Mouse (Mus musculus): ENCODE results near the gene Gm17455.

The Gm17455 gene

GRCm38 (mm10) chr10:60373937-60374578 lies 25.5 kb upstream of the Gm17455 start:
- no peak for DNase-seq (ENCODE audit: low read depth, low spot score)

GRCm38 (mm10) chr10:60376704-60377103 lies 22.8 kb upstream of the Gm17455 start:
- no peak for DNase-seq (ENCODE audit: low read depth, low spot score)

GRCm38 (mm10) chr10:60379419-60379957 lies 20.0 kb upstream of the Gm17455 start:
- no peak for DNase-seq (ENCODE audit: low read depth, low spot score)

GRCm38 (mm10) chr10:60380229-60380628 lies 19.3 kb upstream of the Gm17455 start:
- no peak for DNase-seq (ENCODE audit: low read depth, low spot score)

- no peak for DNase-seq (ENCODE audit: low read depth, low spot score)
Observed at GRCm38 (mm10) chr10:60381142-60381925, 18.2 kb upstream of the Gm17455 start.

GRCm38 (mm10) chr10:60388332-60388731 lies 11.2 kb upstream of the Gm17455 start:
- DNase-seq (ENCODE audit: low read depth, low spot score) = no peak

GRCm38 (mm10) chr10:60389447-60389865 lies 10.1 kb upstream of the Gm17455 start:
- DNase-seq (ENCODE audit: low read depth, low spot score) = no peak

- no peak for DNase-seq (ENCODE audit: low read depth, low spot score)
Observed at GRCm38 (mm10) chr10:60390177-60390903, 9.2 kb upstream of the Gm17455 start.

- no peak for DNase-seq (ENCODE audit: low read depth, low spot score)
Observed at GRCm38 (mm10) chr10:60390904-60391420, 8.6 kb upstream of the Gm17455 start.

- no peak for DNase-seq (ENCODE audit: low read depth, low spot score)
Observed at GRCm38 (mm10) chr10:60391661-60392060, 7.9 kb upstream of the Gm17455 start.

GRCm38 (mm10) chr10:60394936-60395335 lies 4.6 kb upstream of the Gm17455 start:
- DNase-seq (ENCODE audit: low read depth, low spot score) = no peak

- DNase-seq (ENCODE audit: low read depth, low spot score) = no peak
Observed at GRCm38 (mm10) chr10:60395605-60396004, 3.9 kb upstream of the Gm17455 start.

GRCm38 (mm10) chr10:60398051-60398814 lies 1.3 kb upstream of the Gm17455 start:
- no peak for DNase-seq (ENCODE audit: low read depth, low spot score)

- DNase-seq (ENCODE audit: low read depth, low spot score) = no peak
Observed at GRCm38 (mm10) chr10:60400507-60401295, 1.2 kb downstream of the Gm17455 start.

GRCm38 (mm10) chr10:60405460-60406177 lies 6.1 kb downstream of the Gm17455 start:
- DNase-seq (ENCODE audit: low read depth, low spot score) = no peak

GRCm38 (mm10) chr10:60407831-60408230 lies 8.3 kb downstream of the Gm17455 start:
- DNase-seq (ENCODE audit: low read depth, low spot score) = no peak

- DNase-seq (ENCODE audit: low read depth, low spot score) = no peak
Observed at GRCm38 (mm10) chr10:60411794-60412193, 12.3 kb downstream of the Gm17455 start.

GRCm38 (mm10) chr10:60413756-60414155 lies 14.2 kb downstream of the Gm17455 start:
- DNase-seq (ENCODE audit: low read depth, low spot score) = no peak

GRCm38 (mm10) chr10:60417041-60417440 lies 17.5 kb downstream of the Gm17455 start:
- no peak for DNase-seq (ENCODE audit: low read depth, low spot score)

- peak; percentile 34 for DNase-seq (ENCODE audit: low read depth, low spot score)
Observed at GRCm38 (mm10) chr10:60418137-60418536, 18.6 kb downstream of the Gm17455 start.

All from WW6 (cell line).